Mouse (Mus musculus) midbrain, embryonic 10.5 days (tissue): ENCODE measurements at regions not wholly inside any gene's neighbourhood (a gene's known extent, or its start where the extent isn't known, plus 50 kb on each side); places are given as distances from the start of the nearest gene placed in this dataset.
A peak's percentile ranks its signal among the peaks of the same experiment; 100 is the strongest.

Experiments
- DNase-seq: peaks from one replicate; pipeline ENCODE4 v3.0.0-alpha.2; 2017; ENCODE audit warnings: low spot score
- H3K27ac ChIP-seq: fragments of 300-500 bp; sonication (generic); replicated peaks from 2 replicates; pipeline ENCODE4 v1.5.1; 2016; ENCODE audit warnings: mild to moderate bottlenecking
- H3K27me3 ChIP-seq: fragments of 300-500 bp; sonication (generic); 2 replicates; pipeline ENCODE4 v1.6.1; 2016; ENCODE audit warnings: low read depth, mild to moderate bottlenecking; ENCODE audit not compliant: poor library complexity, severe bottlenecking
- H3K36me3 ChIP-seq: fragments of 300-500 bp; sonication (generic); 2 replicates; pipeline ENCODE4 v1.6.1; 2016; ENCODE audit warnings: mild to moderate bottlenecking, moderate library complexity
- H3K4me1 ChIP-seq: fragments of 300-500 bp; sonication (generic); 2 replicates; pipeline ENCODE4 v1.6.1; 2016
- H3K4me3 ChIP-seq: fragments of 300-500 bp; sonication (generic); 2 replicates; pipeline ENCODE4 v1.5.1; 2016; ENCODE audit warnings: mild to moderate bottlenecking, moderate library complexity
- H3K9me3 ChIP-seq: fragments of 300-500 bp; sonication (generic); replicated peaks from 2 replicates; pipeline ENCODE4 v1.6.1; 2016; ENCODE audit warnings: mild to moderate bottlenecking
- WGBS: fragments of 180-500 bp; shearing (Covaris S2); methylation state at CpG from one replicate; pipeline ENCODE4 v1.1.7; 2016; 5-methylcytosine and 5-hydroxymethylcytosine counted together

DNA sequence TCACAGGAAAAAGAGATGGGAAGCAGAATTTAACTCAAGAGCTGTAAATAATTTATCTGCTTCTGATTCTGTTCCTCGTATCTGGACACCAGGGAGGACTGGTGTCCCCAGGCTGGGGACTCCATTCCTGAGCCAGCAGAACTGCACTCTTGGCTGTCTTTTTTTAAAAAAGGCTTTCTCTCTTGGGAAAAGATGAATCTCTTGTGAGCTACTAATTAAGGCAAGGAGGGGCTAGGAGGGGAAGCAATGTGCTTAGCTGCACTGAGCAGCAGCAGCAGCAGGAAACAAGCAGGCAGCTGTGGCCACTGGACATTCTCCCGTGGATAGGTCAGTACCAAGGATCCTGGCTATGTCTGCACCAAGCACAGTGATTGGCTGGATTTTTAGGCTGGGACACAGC lies 152.1 kb downstream of the Rybp start:
- no peak for DNase-seq
- 48% methylated on average over 2 of the region's 2 CpGs for WGBS

DNA sequence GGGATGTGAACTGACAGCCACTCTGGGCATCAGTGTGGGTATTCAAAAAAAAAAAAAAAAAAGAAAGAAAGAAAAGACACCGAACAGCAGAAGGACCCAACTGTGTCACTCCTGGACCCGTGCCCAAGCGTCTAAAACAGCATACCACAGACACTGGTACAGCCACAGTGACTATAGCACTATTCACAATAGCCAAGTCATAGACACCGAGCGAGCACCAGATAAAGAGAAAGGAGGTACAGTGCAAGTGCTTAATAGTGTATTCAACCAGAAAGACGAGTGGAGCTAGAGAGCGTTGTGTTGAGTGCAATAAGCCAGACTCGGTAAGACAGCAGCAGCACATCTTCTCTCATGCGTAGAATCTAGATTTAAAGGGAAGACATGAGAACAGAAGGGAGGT lies 153.3 kb downstream of the Rybp start:
- no peak for DNase-seq
- peaks cover 52% of the 10 kb centered on the region for H3K27me3 ChIP-seq
- no peaks in the 10 kb centered on the region for H3K36me3 ChIP-seq
- no peaks in the 10 kb centered on the region for H3K9me3 ChIP-seq
- 91% methylated on average over 9 of the region's 9 CpGs for WGBS
- no peak overlapping the region for H3K27ac ChIP-seq
- peaks cover 12% of the 10 kb centered on the region for H3K4me1 ChIP-seq
- H3K4me3 ChIP-seq, result no peak overlapping the region

More for the DNA sequence above, 152.1 kb downstream of the Rybp start:
- H3K4me1 ChIP-seq, result peaks cover 20% of the 10 kb centered on the region
- no peak overlapping the region for H3K27ac ChIP-seq
- H3K27me3 ChIP-seq, result peaks cover 44% of the 10 kb centered on the region
- no peaks in the 10 kb centered on the region for H3K36me3 ChIP-seq
- H3K9me3 ChIP-seq, result no peaks in the 10 kb centered on the region
- H3K4me3 ChIP-seq, result no peak overlapping the region

DNA sequence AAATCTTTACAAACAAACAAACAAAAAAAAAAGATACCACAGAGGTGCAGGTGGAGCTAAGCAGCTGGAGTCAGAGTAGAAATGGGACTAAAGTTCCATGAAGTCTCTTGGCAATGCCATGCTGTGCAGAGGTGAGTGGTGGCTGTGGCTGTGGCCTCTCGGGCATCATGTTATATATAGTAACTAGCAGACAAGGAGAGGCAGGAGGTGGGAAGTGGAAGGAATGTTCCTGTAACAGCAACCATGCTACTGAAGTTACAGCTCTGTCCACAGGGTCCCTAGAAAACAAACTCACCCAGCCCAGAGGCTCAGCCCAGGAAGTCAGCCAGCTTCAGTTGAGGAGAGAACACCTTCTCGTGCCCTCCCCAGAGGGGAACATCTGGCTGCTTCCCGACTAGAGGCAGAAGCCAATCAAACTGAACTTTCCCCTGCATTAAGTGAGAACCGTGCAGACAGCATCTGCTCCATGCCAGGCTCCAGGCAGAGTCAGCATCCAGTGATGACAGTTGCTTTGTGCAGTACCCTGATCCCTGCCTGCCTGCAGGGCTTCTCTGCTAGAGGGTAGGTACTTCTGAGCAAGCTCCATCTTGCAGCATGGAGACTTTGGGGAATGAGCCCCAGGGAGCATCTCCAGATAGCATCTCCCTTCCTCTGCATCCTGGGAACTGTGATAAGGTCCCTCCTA lies 154.2 kb downstream of the Rybp start:
- H3K27ac ChIP-seq, result no peak overlapping the region
- WGBS, result 61% methylated on average over 4 of the region's 4 CpGs
- peaks cover 12% of the 10 kb centered on the region for H3K4me1 ChIP-seq
- H3K9me3 ChIP-seq, result no peaks in the 10 kb centered on the region
- H3K4me3 ChIP-seq, result no peak overlapping the region
- peaks cover 53% of the 10 kb centered on the region for H3K27me3 ChIP-seq
- no peak for DNase-seq
- H3K36me3 ChIP-seq, result no peaks in the 10 kb centered on the region

DNA sequence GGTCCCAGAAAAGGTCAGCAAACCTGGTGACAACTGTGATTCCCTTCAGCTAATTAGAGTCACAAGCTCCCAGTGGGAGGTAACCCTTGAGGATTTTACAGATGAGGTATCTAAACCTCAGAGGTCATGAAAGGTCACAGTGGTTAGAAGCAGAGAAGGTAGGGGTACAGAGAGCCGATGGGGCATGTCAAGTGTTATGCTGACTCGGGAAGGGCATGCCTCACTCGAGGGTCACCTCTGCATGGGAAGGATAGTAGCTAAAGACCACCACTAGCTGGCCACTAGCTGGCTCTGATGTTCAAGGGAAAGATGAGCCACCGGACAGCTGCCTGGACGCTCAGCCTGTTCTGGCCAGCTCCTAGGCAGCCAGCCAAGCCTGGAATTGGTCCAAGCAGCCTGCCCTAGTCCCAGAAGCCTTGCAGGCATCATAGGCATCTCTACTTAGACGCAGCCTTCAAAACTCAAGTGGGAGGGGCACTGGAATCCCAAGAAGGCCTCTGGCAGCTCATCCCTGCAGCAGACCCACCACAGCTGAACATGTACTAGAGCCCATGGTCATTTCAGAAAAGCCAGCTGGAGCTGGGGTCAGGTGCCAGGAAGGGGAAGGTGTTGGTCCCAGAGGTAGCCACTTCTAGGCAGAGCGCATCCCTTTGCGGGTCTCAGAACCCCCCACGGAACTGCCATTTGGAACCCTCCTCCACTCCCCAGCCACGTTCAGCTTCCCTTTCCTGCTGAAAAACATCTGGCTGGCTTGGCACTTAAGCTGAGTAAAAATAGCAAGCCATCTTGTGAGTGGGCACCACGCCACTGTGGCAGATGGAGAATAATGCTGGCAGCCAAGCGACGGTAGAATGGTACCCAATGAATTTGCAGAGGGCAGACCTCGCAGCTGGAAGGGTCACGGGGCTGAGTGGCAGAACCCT lies 159.8 kb downstream of the Rybp start:
- H3K4me1 ChIP-seq, result peaks cover 18% of the 10 kb centered on the region
- 58% methylated on average over 15 of the region's 15 CpGs for WGBS
- 0 out of 2 replicates have a peak, but pooled peaks cover 5% of the 10 kb centered on the region for H3K9me3 ChIP-seq
- no peaks in the 10 kb centered on the region for H3K36me3 ChIP-seq
- H3K27me3 ChIP-seq, result peaks cover 75% of the 10 kb centered on the region
- DNase-seq, result no peak
- H3K4me3 ChIP-seq, result no peak overlapping the region
- H3K27ac ChIP-seq, result no peak overlapping the region

DNA sequence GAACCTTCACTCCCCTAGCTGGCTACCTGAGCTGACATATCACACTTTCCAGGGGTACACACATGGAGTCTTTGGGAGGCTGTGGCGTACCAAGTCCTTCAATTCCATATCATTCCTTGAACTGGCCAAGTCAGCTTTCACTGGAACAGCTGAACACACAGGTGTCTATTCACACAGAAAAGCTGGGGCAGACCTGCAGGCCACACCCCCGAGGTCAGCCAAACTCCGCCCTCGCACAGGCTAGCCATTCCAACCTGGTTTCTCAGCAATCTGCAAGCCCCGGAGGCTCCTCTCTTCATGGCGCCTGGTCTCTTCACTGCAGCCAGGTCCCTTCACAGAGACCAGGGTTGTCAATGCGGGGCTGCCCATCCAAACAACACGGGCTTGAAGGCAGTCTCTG lies 160.5 kb downstream of the Rybp start:
- Histone ChIP-seq H3K4me3 (no peak overlapping the region), H3K4me1 (peaks cover 18% of the 10 kb centered on the region), H3K9me3 (0 out of 2 replicates have a peak, but pooled peaks cover 5% of the 10 kb centered on the region), H3K27me3 (peaks cover 77% of the 10 kb centered on the region), H3K36me3 (no peaks in the 10 kb centered on the region), H3K27ac (no peak overlapping the region)
- DNase-seq, result no peak
- WGBS, result 51% methylated on average over 8 of the region's 8 CpGs

DNA sequence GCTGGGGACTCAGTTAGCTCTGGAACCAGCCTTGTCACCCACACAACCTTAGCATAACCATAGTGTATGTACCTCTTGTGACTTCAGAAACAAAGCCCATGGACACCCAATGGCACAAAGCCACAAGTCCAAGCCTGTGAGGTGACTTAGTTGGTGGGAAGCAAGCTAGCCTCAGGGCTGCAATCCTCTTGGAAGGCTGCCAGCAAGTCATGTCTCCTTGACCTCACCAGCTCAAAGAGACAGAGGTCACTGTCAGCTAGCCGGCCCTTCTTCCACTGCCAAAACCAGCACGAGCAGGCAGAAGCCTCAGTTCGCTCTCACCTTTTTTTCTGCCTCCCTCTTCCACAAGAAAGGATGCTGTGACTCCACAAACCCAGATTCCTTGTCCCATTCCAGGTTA lies 161.0 kb downstream of the Rybp start:
- Histone ChIP-seq H3K4me1 (peaks cover 18% of the 10 kb centered on the region), H3K27ac (no peak overlapping the region), H3K9me3 (0 out of 2 replicates have a peak, but pooled peaks cover 5% of the 10 kb centered on the region), H3K4me3 (no peak overlapping the region), H3K27me3 (peaks cover 77% of the 10 kb centered on the region), H3K36me3 (no peaks in the 10 kb centered on the region)
- 78% methylated on average over 3 of the region's 3 CpGs for WGBS
- no peak for DNase-seq

DNA sequence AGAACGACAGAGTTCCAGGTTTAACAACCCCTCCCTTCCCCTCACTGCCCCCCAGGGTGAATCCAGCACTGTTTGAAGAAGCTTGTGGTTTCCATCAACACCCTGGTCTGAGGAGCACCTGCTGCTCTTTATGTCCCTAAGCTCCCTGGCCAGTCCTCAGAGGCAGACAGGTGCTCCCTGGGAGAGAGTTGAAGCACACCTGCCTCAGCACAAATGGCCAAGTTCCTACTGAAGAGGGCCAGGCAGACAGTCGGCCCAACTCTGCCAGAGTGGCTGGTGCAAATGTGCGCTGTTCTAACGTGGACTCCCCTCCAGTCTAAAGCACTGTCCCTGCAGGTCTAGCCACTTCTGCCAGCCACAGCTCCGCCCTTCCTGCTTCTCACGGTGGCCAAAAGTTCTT lies 166.0 kb downstream of the Rybp start:
- no peak overlapping the region for H3K27ac ChIP-seq
- peaks cover 12% of the 10 kb centered on the region for H3K4me1 ChIP-seq
- no peak for DNase-seq
- WGBS, result 62% methylated on average over 6 of the region's 6 CpGs
- H3K9me3 ChIP-seq, result 0 out of 2 replicates have a peak, but pooled peaks cover 5% of the 10 kb centered on the region
- H3K36me3 ChIP-seq, result no peaks in the 10 kb centered on the region
- H3K4me3 ChIP-seq, result no peak overlapping the region
- H3K27me3 ChIP-seq, result peaks cover 60% of the 10 kb centered on the region

DNA sequence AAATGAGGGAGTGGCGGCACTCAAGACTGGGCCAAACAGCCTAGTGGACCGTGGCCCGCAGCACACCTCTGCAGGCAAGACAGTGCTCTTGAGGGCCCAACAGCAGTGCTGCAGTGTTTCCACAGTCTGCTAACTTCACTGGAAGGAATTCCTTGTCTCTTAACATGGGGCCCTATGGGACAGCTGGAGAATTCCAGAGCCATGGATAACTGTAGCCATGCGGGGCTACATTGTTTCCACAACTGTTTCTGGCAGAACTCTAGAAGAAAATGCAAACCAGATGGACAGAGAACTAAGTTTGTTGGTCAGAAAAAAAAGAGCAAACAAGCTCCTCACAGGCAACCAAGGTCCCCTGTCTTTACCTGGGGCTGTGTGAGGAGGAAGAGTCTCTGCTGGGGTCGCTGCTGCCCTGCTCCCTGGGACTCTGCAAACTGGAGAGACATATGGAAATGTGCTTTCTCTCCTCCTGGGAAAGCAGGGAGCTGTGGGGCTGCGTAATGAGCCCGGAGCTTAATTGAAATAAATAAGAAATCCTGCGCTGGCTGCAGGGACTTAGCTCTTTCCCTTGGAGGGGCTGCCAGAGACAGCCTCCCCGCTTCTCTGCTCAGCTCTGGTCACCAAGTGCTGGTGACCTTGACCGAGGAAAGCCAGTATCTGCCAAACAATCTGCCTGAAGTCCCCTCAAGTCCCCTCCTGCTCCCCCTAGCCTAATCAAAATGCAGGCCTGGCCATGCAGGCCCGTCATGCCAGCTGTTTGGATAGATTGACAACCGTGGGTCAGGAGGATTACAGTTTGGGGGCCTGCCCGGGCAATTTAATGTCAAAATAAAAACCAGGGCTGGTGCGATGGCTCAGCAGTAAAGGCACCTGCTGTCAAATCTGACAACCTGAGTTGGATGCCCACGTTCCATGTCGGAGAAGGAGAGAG lies 167.0 kb downstream of the Rybp start:
- H3K27ac ChIP-seq, result peak overlapping the region; percentile 42; the same call in 1 of the 2 replicates
- WGBS, result 63% methylated on average over 16 of the region's 16 CpGs

DNA sequence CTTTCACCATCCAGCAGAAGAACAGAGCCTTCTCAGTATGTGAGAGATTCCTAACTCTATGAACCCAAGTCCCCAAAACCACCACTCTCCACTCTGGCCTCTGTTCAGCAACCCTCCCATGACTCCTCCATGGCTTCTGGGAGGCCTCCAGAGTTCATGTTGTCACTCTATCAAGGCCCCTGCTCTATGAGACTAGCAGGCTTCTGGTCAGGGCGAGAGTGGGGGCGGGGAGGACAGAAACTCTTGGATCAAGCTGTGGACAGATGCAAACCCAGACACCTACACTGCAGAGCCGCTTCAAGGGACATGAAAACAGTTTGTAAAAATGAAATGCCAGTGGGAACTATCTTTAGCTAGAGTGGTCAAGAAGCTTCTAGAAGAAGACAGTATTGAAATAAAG lies 170.2 kb downstream of the Rybp start:
- Histone ChIP-seq H3K9me3 (no peaks in the 10 kb centered on the region), H3K27me3 (peaks cover 36% of the 10 kb centered on the region), H3K36me3 (no peaks in the 10 kb centered on the region), H3K4me3 (no peak overlapping the region), H3K4me1 (peaks cover 22% of the 10 kb centered on the region), H3K27ac (no peak overlapping the region)
- DNase-seq, result no peak
- WGBS, result 93% methylated on average over 3 of the region's 3 CpGs

More for the DNA sequence above, 167.0 kb downstream of the Rybp start:
- H3K9me3 ChIP-seq, result 0 out of 2 replicates have a peak, but pooled peaks cover 1% of the 10 kb centered on the region
- H3K27me3 ChIP-seq, result peaks cover 58% of the 10 kb centered on the region
- peaks cover 11% of the 10 kb centered on the region for H3K4me1 ChIP-seq
- H3K36me3 ChIP-seq, result no peaks in the 10 kb centered on the region
- DNase-seq, result no peak
- no peak overlapping the region for H3K4me3 ChIP-seq

DNA sequence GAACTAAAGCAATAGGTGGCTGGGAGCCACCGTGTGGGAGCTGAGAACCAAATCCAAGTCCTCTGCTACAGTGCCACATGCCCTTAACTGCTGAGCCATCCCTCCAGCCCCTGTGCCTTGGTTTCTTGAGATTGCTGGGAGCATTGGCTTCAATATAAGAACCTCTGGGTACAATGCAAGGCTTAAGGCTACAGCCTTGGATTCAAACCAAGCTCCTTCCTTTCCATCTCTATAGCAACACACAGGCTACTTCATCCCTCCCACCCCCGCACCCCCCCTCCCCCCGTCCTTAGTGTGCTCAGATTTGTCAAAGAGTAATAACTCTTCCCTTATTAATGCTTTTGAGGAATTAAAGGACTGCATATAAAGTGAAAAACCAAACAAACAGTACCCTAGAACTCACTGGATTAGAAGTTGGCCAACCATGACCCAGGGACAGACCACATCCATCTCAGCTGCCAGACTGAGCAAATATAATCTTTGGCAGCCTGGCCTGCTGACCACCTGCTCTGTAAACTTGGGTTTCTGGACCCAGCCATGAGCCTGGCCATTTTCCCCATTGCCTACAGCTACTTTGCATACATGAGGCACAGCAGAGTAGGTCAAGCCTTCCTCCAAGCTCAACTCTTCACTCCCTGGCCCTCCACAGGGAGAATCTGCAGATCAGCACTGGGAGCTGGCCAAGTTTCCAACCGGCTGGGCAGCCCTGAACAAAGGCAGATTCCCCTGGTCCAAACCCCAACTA lies 173.7 kb downstream of the Rybp start:
- Histone ChIP-seq H3K4me3 (no peak overlapping the region), H3K4me1 (peaks cover 21% of the 10 kb centered on the region), H3K9me3 (no peaks in the 10 kb centered on the region), H3K27me3 (peaks cover 28% of the 10 kb centered on the region), H3K36me3 (no peaks in the 10 kb centered on the region), H3K27ac (no peak overlapping the region)
- DNase-seq, result no peak
- 69% methylated on average over 4 of the region's 4 CpGs for WGBS

DNA sequence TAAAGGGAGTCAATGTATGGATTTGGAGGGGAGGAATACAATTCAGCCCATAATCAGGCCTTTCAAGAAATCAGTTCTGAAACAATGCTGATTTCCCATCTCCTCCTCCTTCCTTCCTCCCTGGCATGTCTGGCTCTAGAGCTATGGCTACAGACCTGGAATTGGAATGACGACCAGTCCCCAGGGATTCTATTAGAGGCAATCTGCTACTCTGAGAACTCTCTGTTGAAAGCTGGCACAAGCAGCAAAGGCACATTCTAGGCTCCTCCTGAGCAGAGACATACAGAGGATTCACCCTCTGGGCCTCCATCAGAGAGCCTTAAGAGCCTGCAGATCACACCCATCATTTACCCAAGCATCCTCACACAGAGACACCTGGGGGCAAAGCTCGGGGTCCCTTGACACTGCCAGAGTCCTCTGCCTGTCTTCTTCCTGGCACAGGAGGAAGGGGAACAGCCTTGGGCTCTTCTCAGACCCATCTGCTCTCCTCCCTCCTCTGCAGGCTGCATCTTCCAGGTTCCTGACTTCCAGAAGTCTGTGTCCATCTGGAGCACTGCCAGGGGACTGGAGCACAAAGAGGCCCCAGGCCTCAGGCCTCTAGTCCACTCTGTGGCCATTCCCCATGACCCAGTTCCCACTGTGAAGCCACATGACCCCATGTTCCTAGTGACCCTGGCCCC lies 176.2 kb downstream of the Rybp start:
- peaks cover 22% of the 10 kb centered on the region for H3K27me3 ChIP-seq
- peaks cover 21% of the 10 kb centered on the region for H3K4me1 ChIP-seq
- 88% methylated on average over 2 of the region's 2 CpGs for WGBS
- no peaks in the 10 kb centered on the region for H3K36me3 ChIP-seq
- no peak overlapping the region for H3K4me3 ChIP-seq
- H3K27ac ChIP-seq, result no peak overlapping the region
- no peak for DNase-seq
- no peaks in the 10 kb centered on the region for H3K9me3 ChIP-seq
